Mouse (Mus musculus) liver, embryonic 14.5 days (tissue): ENCODE results near the gene Gp9. TPM values are rescaled to one million over a fixed set of nuclear protein-coding genes. Genes with fewer than 3 reads are reported as not detected.

ENCODE experiments used
- ATAC-seq: fragments of 200-750 bp; cut with Nextera tagmentation; 2 replicates; pipeline ENCODE4 v1.8.0; 2017; ENCODE audit warnings: moderate number of reproducible peaks, mild to moderate bottlenecking, moderate library complexity; ENCODE audit not compliant: insufficient read depth
- DNase-seq, 3 experiments: peaks; one replicate each; pipeline ENCODE4 v3.0.0-alpha.2; 2012 to 2013; ENCODE audit warnings: low read depth in 3 of 3, low spot score in 3 of 3
- H3K27ac ChIP-seq: fragments of 300-500 bp; sonication (generic); 2 replicates; pipeline ENCODE4 v1.5.1; 2014; ENCODE audit warnings: moderate library complexity, mild to moderate bottlenecking, control low read depth, inconsistent platforms
- H3K27me3 ChIP-seq: fragments of 300-500 bp; sonication (generic); 2 replicates; pipeline ENCODE4 v1.6.1; 2014; ENCODE audit warnings: mild to moderate bottlenecking, low read length, moderate library complexity; ENCODE audit not compliant: control insufficient read depth, insufficient read depth
- H3K36me3 ChIP-seq: fragments of 300-500 bp; sonication (generic); replicated peaks from 2 replicates; pipeline ENCODE4 v1.6.1; 2014; ENCODE audit warnings: low read depth; ENCODE audit not compliant: control insufficient read depth, insufficient read depth
- H3K4me1 ChIP-seq, 2 experiments: fragments of 200-500 bp in 1 of 2; fragments of 300-500 bp in 1 of 2; sonication (generic) in 1 of 2; replicated peaks; 2 replicates each; pipeline ENCODE4 v1.6.1; 2012 to 2014; ENCODE audit warnings: antibody characterized with exemption in 1 of 2, inconsistent platforms in 1 of 2, low read length in 1 of 2; ENCODE audit not compliant: control insufficient read depth in 2 of 2, insufficient read depth in 2 of 2
- H3K4me2 ChIP-seq: fragments of 300-500 bp; sonication (generic); 2 replicates; pipeline ENCODE4 v1.6.1; 2014; ENCODE audit warnings: low read depth, mild to moderate bottlenecking, control low read depth, moderate library complexity
- H3K4me3 ChIP-seq, 2 experiments: fragments of 200-500 bp in 1 of 2; fragments of 300-500 bp in 1 of 2; sonication (generic) in 1 of 2; 2 replicates each; pipeline ENCODE4 v1.5.1; 2012 to 2014; ENCODE audit warnings: low read depth in 2 of 2, low read length in 2 of 2, mild to moderate bottlenecking in 2 of 2, control low read depth in 1 of 2, inconsistent platforms in 1 of 2, moderate library complexity in 1 of 2; ENCODE audit not compliant: insufficient read depth in 1 of 2
- H3K9ac ChIP-seq: fragments of 300-500 bp; sonication (generic); replicated peaks from 2 replicates; pipeline ENCODE4 v1.6.1; 2014; ENCODE audit warnings: mild to moderate bottlenecking, control low read depth, moderate library complexity
- H3K9me3 ChIP-seq: fragments of 300-500 bp; sonication (generic); 2 replicates; pipeline ENCODE4 v1.6.1; 2016; ENCODE audit warnings: low read length, mixed read lengths; ENCODE audit not compliant: control insufficient read depth
- CTCF ChIP-seq: IDR thresholded peaks from 2 replicates; pipeline ENCODE4 v1.5.1; 2016; ENCODE audit warnings: antibody characterized with exemption, low read depth, control low read depth
- EP300 ChIP-seq: IDR thresholded peaks from 2 replicates; pipeline ENCODE4 v1.6.1; 2016; ENCODE audit warnings: antibody characterized with exemption, low read depth
- WGBS: fragments of 180-500 bp; shearing (Covaris S2); extraction: QIAGEN DNeasy Blood & Tissue Kit; methylation state at CpG from one replicate; pipeline ENCODE4 v1.1.7; 2014; ENCODE audit not compliant: insufficient replicate concordance; 5-methylcytosine and 5-hydroxymethylcytosine counted together
- polyA plus RNA-seq, 2 experiments: library from polyadenylated mRNA; depleted of rRNA in 1 of 2; stranded (reverse) in 1 of 2; unstranded in 1 of 2; fragments of >200 nt; fragmentation: Nextera tagmentation in 1 of 2; extraction: Ambion mirVana in 1 of 2; gene quantifications; 2 replicates each; pipeline versions ENCODE4 v1.2.1 to v1.2.3; 2012 to 2014

Gp9 gene
- polyA plus RNA-seq, 2 experiments, result 29.1 to 35.1 TPM

GRCm38 (mm10) chr6:87811675-87812338 lies 33.9 kb downstream of the Gp9 start, which contains the start of gene Rab43:
Gene Rab43 (minus strand): TSS chr6:87812164.
- peak within 1 kb of the TSS; percentile 81 to 85 for H3K4me3 ChIP-seq
- WGBS, result under 1% methylated on average over 54 of the region's 56 CpGs
- TF ChIP-seq CTCF, result peak; percentile 52
- no peak for TF ChIP-seq EP300
- H3K4me2 ChIP-seq, result peak within 1 kb of the TSS; percentile 86
- H3K27me3 ChIP-seq, result no peaks in the 10 kb centered on the region
- ATAC-seq (peak; percentile 91), DNase-seq (peak; percentile 86 to 94 (median 87))
- H3K9me3 ChIP-seq, result no peaks in the 10 kb centered on the region
- H3K4me1 ChIP-seq, result peaks cover 32 to 33% of the 10 kb centered on the region in 2 experiments
- H3K27ac ChIP-seq, result peak within 1 kb of the TSS; percentile 89
- peaks cover 13% of the 10 kb centered on the region for H3K36me3 ChIP-seq
- H3K9ac ChIP-seq, result peak within 1 kb of the TSS; percentile 95

- no peak for TF ChIP-seq EP300
- no peak for TF ChIP-seq CTCF
- Histone ChIP-seq H3K9me3 (no peaks in the 10 kb centered on the region), H3K27ac (peak overlapping the region; percentile 89), H3K4me2 (peak overlapping the region; percentile 86), H3K4me1 (peaks cover 25 to 26% of the 10 kb centered on the region in 2 experiments), H3K9ac (peak overlapping the region; percentile 65), H3K36me3 (peaks cover 7% of the 10 kb centered on the region), H3K4me3 (peak overlapping the region; percentile 81 to 85; a peak in 3 of 4 replicates), H3K27me3 (no peaks in the 10 kb centered on the region)
- ATAC-seq (no peak), DNase-seq (no peak)
- WGBS, result 82% methylated on average over 1 of the region's 1 CpGs
Observed at GRCm38 (mm10) chr6:87812656-87813055, 34.8 kb downstream of the Gp9 start.

GRCm38 (mm10) chr6:87814486-87814885 lies 36.6 kb downstream of the Gp9 start:
- Histone ChIP-seq H3K9me3 (no peaks in the 10 kb centered on the region), H3K4me1 (peaks cover 8 to 9% of the 10 kb centered on the region in 2 experiments), H3K36me3 (peaks cover 16% of the 10 kb centered on the region), H3K27me3 (no peaks in the 10 kb centered on the region), H3K27ac (no peak overlapping the region), H3K9ac (no peak overlapping the region), H3K4me2 (no peak overlapping the region), H3K4me3 (no peak overlapping the region)
- WGBS, result 85% methylated on average over 5 of the region's 5 CpGs
- TF ChIP-seq EP300, result no peak
- TF ChIP-seq CTCF, result no peak
- DNase-seq (no peak), ATAC-seq (no peak)

- Histone ChIP-seq H3K4me1 (no peaks in the 10 kb centered on the region), H3K4me3 (no peak overlapping the region), H3K36me3 (peaks cover 44% of the 10 kb centered on the region), H3K27ac (no peak overlapping the region), H3K9me3 (no peaks in the 10 kb centered on the region), H3K9ac (no peak overlapping the region), H3K27me3 (no peaks in the 10 kb centered on the region), H3K4me2 (no peak overlapping the region)
- WGBS, result 93% methylated on average over 2 of the region's 2 CpGs
- no peak for ATAC-seq
- no peak for DNase-seq
- TF ChIP-seq CTCF (no peak), EP300 (no peak)
Observed at GRCm38 (mm10) chr6:87820366-87820765, 42.5 kb downstream of the Gp9 start.

Other genes with a start within 250 kb of the Gp9 start
- 1.2 and 1.5 TPM in 2 replicates for gene Arhgap25, start 244.8 kb upstream of the Gp9 start, polyA plus RNA-seq (2012; rRNA removed)
- 2.3 and 2.6 TPM in 2 replicates for gene Arhgap25, start 244.8 kb upstream of the Gp9 start, polyA plus RNA-seq (2014; fragmentation: Nextera tagmentation; extraction: Ambion mirVana)
- 2.9 TPM in 2 replicates for gene Prokr1, start 187.3 kb upstream of the Gp9 start, polyA plus RNA-seq (2012; rRNA removed)
- gene Prokr1, start 187.3 kb upstream of the Gp9 start, polyA plus RNA-seq (2014; fragmentation: Nextera tagmentation; extraction: Ambion mirVana), result 4.6 and 4.9 TPM in 2 replicates
- 6.6 and 9.5 TPM in 2 replicates for gene Aplf, start 105.9 kb upstream of the Gp9 start, polyA plus RNA-seq (2012; rRNA removed)
- 16.5 and 17.9 TPM in 2 replicates for gene Aplf, start 105.9 kb upstream of the Gp9 start, polyA plus RNA-seq (2014; fragmentation: Nextera tagmentation; extraction: Ambion mirVana)
- 0.09 and 0.16 TPM in 2 replicates for gene Efcc1, start 47.2 kb upstream of the Gp9 start, polyA plus RNA-seq (2012; rRNA removed)
- gene Efcc1, start 47.2 kb upstream of the Gp9 start, polyA plus RNA-seq (2014; fragmentation: Nextera tagmentation; extraction: Ambion mirVana), result 0.17 and 0.27 TPM in 2 replicates
- gene Rab43, start 34.1 kb downstream of the Gp9 start, polyA plus RNA-seq (2012; rRNA removed), result 21.9 and 27.8 TPM in 2 replicates
- 25.9 and 34.1 TPM in 2 replicates for gene Rab43, start 34.1 kb downstream of the Gp9 start, polyA plus RNA-seq (2014; fragmentation: Nextera tagmentation; extraction: Ambion mirVana)
- 0.28 and 3.2 TPM in 2 replicates for gene Gm45140, start 57.7 kb downstream of the Gp9 start, polyA plus RNA-seq (2012; rRNA removed)
- gene Gm45140, start 57.7 kb downstream of the Gp9 start, polyA plus RNA-seq (2014; fragmentation: Nextera tagmentation; extraction: Ambion mirVana), result 3.6 and 3.7 TPM in 2 replicates
- 4.9 and 16.9 TPM in 2 replicates for gene Isy1, start 60.7 kb downstream of the Gp9 start, polyA plus RNA-seq (2012; rRNA removed)
- gene Isy1, start 60.7 kb downstream of the Gp9 start, polyA plus RNA-seq (2014; fragmentation: Nextera tagmentation; extraction: Ambion mirVana), result 33.7 and 34.0 TPM in 2 replicates
- 152 and 190 TPM in 2 replicates for gene Cnbp, start 73.0 kb downstream of the Gp9 start, polyA plus RNA-seq (2012; rRNA removed)
- gene Cnbp, start 73.0 kb downstream of the Gp9 start, polyA plus RNA-seq (2014; fragmentation: Nextera tagmentation; extraction: Ambion mirVana), result 556 and 576 TPM in 2 replicates
- gene Copg1, start 109.7 kb downstream of the Gp9 start, polyA plus RNA-seq (2012; rRNA removed), result 20.5 and 22.5 TPM in 2 replicates
- gene Copg1, start 109.7 kb downstream of the Gp9 start, polyA plus RNA-seq (2014; fragmentation: Nextera tagmentation; extraction: Ambion mirVana), result 42.4 and 46.6 TPM in 2 replicates
- gene Hmces, start 135.9 kb downstream of the Gp9 start, polyA plus RNA-seq (2012; rRNA removed), result 9.4 and 11.0 TPM in 2 replicates
- 13.5 and 17.0 TPM in 2 replicates for gene Hmces, start 135.9 kb downstream of the Gp9 start, polyA plus RNA-seq (2014; fragmentation: Nextera tagmentation; extraction: Ambion mirVana)
- gene H1fx, start 203.6 kb downstream of the Gp9 start, polyA plus RNA-seq (2012; rRNA removed), result 2.7 and 5.7 TPM in 2 replicates
- 1.8 and 4.1 TPM in 2 replicates for gene H1fx, start 203.6 kb downstream of the Gp9 start, polyA plus RNA-seq (2014; fragmentation: Nextera tagmentation; extraction: Ambion mirVana)